In the genomic region with DNA sequence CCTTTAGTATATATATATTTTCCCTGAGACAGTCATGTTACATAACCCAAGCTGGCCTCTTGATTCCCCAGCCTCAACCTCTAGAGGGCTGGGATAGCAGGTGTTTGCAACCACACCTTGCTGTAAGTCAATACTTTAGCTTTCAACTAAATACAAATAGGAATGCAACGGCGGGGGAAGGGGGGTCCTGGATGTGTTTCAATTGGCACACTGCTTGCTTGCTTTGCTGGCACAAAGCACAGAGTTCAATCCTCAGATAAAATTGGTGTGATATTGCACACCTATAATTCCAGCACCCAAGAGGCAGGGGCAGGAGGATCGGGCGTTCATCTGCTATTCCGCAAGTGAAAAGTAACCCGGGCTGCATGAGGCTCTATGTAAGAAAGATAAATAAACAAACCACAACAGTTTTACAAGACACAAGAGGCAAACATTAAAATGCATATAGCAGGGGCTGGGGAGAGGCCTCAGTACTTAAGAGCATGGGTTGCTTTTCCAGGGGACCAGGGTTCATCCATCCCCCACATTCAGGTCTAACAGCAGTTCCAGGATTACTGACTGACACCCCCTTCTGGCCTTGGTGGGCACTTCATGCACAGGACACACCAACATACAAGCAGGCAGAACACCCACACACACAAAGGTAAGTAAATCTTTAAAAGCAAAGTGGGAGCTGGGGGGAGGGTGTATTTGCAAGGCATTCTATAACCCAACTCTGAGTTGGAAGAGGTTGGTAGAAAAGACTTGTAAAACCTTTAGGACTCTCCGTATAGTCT, we compare ENCODE assay signal across 12 mouse cellular contexts. TPM values are rescaled to one million over a fixed set of nuclear protein-coding genes. Genes with fewer than 3 reads are reported as not detected.
DNase-seq lines count a peak whose midpoint lies in the region; ATAC-seq lines count a peak whose summit lies in the region.
"Had no signal": no experiment of that assay in that cellular context is flagged by ENCODE, and none has a peak within 500 bp of the region (broad histone marks: within the 10 kb centered on the region; RNA-seq: fewer than 3 reads in every experiment).

No protein-coding gene starts in this region.

- H3K4me1 ChIP-seq in midbrain, embryonic 11.5 days (ENCODE audit: control insufficient read depth, insufficient read depth, low read length): peaks cover 13% of the 10 kb centered on the region; the same call in 1 of the 2 replicates
- H3K4me1 ChIP-seq in midbrain, embryonic 10.5 days: peaks cover 37% of the 10 kb centered on the region

- H3K9me3 ChIP-seq in midbrain, embryonic 11.5 days (ENCODE audit: control insufficient read depth, low read length): no peaks in the 10 kb centered on the region
- no peaks in the 10 kb centered on the region for H3K9me3 ChIP-seq in midbrain, embryonic 10.5 days (replicated peaks)
- H3K9me3 ChIP-seq: embryonic facial prominence, embryonic 12.5 days; heart, embryonic 13.5 days had no signal

- H3K9ac ChIP-seq in midbrain, embryonic 11.5 days (ENCODE audit: low read length): no peak overlapping the region
- H3K9ac ChIP-seq: embryonic facial prominence, embryonic 12.5 days; heart, embryonic 13.5 days had no signal

- H3K27ac ChIP-seq in midbrain, embryonic 11.5 days (ENCODE audit: low read depth, low read length): no peak overlapping the region
- H3K27ac ChIP-seq in midbrain, embryonic 10.5 days (replicated peaks): no peak overlapping the region
- H3K27ac ChIP-seq: embryonic facial prominence, embryonic 12.5 days; heart, embryonic 13.5 days had no signal

- WGBS in midbrain, embryonic 11.5 days: 92% methylated on average over 7 of the region's 7 CpGs
- 90% methylated on average over 7 of the region's 7 CpGs for WGBS in midbrain, embryonic 10.5 days

- H3K4me2 ChIP-seq in midbrain, embryonic 11.5 days: no peak overlapping the region
- H3K4me2 ChIP-seq: embryonic facial prominence, embryonic 12.5 days; heart, embryonic 13.5 days had no signal

- H3K4me3 ChIP-seq in midbrain, embryonic 11.5 days (ENCODE audit: low read depth, low read length): no peak overlapping the region
- H3K4me3 ChIP-seq in midbrain, embryonic 10.5 days: no peak overlapping the region
- H3K4me3 ChIP-seq: embryonic facial prominence, embryonic 12.5 days; heart, embryonic 13.5 days; myocyte had no signal

- DNase-seq in embryo, embryonic 10 days (ENCODE audit: low spot score): peak; percentile 44
- DNase-seq in embryo, embryonic 11 days: no peak
- peak; percentile 81 for DNase-seq in midbrain, embryonic 11.5 days (ENCODE audit: low spot score, missing footprints)
- DNase-seq in midbrain, embryonic 10.5 days (ENCODE audit: low spot score): no peak
- DNase-seq in kidney, postnatal 10 days: peak; percentile 52
- peak; percentile 45 for DNase-seq in thymus, postnatal 25 days
- no peak for DNase-seq in frontal cortex, postnatal 14 days (ENCODE audit: low spot score in 2 of 2)
- DNase-seq in adrenal gland, postnatal 10 days: no peak

- H3K36me3 ChIP-seq in midbrain, embryonic 11.5 days (ENCODE audit: control insufficient read depth, insufficient read depth, low read length): no peaks in the 10 kb centered on the region
- no peaks in the 10 kb centered on the region for H3K36me3 ChIP-seq in midbrain, embryonic 10.5 days
- H3K36me3 ChIP-seq: embryonic facial prominence, embryonic 12.5 days; heart, embryonic 13.5 days had no signal

- H3K27me3 ChIP-seq in midbrain, embryonic 11.5 days (ENCODE audit: control insufficient read depth, insufficient read depth, low read length): no peaks in the 10 kb centered on the region
- no peaks in the 10 kb centered on the region for H3K27me3 ChIP-seq in midbrain, embryonic 10.5 days (ENCODE audit: low read depth, poor library complexity, severe bottlenecking)
- H3K27me3 ChIP-seq: embryonic facial prominence, embryonic 12.5 days; heart, embryonic 13.5 days; Patski had no signal

- no peak for ATAC-seq in midbrain, embryonic 11.5 days (ENCODE audit: low FRiP score)
- ATAC-seq: Patski had no signal

RNA-seq across cellular contexts. Expression of a gene that starts 2.5 kb away (rescaled TPM):
- polyA plus RNA-seq in midbrain, embryonic 11.5 days (2014; fragmentation: Nextera tagmentation; extraction: Ambion mirVana): 152 and 155 TPM in 2 replicates
- 153 and 154 TPM in 2 replicates for polyA plus RNA-seq in midbrain, embryonic 10.5 days (2016; fragmentation: Nextera tagmentation; extraction: Ambion mirVana)
- total RNA-seq in adrenal gland, postnatal 10 days (2021): 100 to 1,000 TPM; 157 to 163 TPM

RNA-seq across cellular contexts. Expression of a gene that starts 5.3 kb away (rescaled TPM):
- 24.8 and 24.9 TPM in 2 replicates for polyA plus RNA-seq in midbrain, embryonic 11.5 days (2014; fragmentation: Nextera tagmentation; extraction: Ambion mirVana)
- polyA plus RNA-seq in midbrain, embryonic 10.5 days (2016; fragmentation: Nextera tagmentation; extraction: Ambion mirVana): 19.1 and 20.2 TPM in 2 replicates
- 10 to 100 TPM; 17.5 to 20.5 TPM for total RNA-seq in adrenal gland, postnatal 10 days (2021)

RNA-seq across cellular contexts. Expression of a gene that starts 57.2 kb away (rescaled TPM):
- 176 and 184 TPM in 2 replicates for polyA plus RNA-seq in midbrain, embryonic 11.5 days (2014; fragmentation: Nextera tagmentation; extraction: Ambion mirVana)
- 100 and 117 TPM in 2 replicates for polyA plus RNA-seq in midbrain, embryonic 10.5 days (2016; fragmentation: Nextera tagmentation; extraction: Ambion mirVana)
- total RNA-seq in adrenal gland, postnatal 10 days (2021): 10 to 100 TPM; 18.9 to 27.0 TPM

Comparison
In these comparisons a context has a peak if more than half of its experiments do, and no peak if none do; other contexts are left out.
1. DNase-seq: peak in embryo, embryonic 10 days (single experiment), midbrain, embryonic 11.5 days (single experiment), kidney, postnatal 10 days (single experiment) and thymus, postnatal 25 days (single experiment); none in embryo, embryonic 11 days (single experiment), midbrain, embryonic 10.5 days (single experiment), frontal cortex, postnatal 14 days (0 of 2) and adrenal gland, postnatal 10 days (single experiment).